Mouse (Mus musculus) naive thymus-derived CD4-positive, alpha-beta T cell, adult 2 months (primary cell): ENCODE measurements around the gene Tmem198.

Source experiments
- DNase-seq: peaks from one replicate; pipeline ENCODE4 v3.0.0-alpha.2; 2011; ENCODE audit warnings: low read depth

The Tmem198 gene

DNA sequence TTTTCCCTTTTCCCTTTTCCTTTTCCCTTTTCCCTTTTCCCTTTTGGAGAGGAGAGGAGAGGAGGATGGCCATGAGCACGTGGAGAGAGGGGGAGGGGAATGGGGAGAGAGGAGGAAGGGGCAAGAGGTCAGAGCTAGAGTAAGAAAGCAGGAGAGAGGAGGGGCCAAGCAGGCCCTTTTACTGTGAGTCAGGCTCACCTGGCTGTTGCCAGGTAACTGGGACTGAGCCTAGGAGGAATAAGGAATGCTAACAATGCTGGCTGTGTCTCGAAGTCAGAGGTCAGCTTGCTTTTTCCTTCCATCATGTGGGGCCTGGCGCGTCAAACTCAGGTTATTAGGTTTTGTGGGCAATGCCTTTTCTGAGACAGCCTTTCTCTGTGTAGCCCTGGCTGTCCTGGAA is 38.7 kb downstream of the Tmem198 start:
- DNase-seq: no peak

DNA sequence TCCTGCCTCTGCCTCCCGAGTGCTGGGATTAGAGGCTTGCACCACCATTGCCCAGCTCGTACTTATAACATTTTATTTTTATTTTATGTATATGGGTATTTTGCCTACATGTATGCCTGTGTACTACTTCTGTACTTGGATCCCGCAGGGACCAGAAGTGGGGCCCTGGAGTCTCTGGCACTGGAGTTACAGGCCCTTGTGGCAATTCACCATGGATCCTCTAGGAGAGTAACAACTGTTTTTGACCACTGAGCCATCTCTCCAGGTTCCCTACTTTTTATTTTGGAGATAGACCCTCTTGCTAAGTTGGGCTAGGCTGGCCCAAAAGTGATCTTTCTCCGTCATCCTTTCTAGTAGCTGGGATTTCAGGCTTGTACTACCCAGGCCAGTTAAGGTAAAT is 39.1 kb downstream of the Tmem198 start:
- DNase-seq: no peak

DNA sequence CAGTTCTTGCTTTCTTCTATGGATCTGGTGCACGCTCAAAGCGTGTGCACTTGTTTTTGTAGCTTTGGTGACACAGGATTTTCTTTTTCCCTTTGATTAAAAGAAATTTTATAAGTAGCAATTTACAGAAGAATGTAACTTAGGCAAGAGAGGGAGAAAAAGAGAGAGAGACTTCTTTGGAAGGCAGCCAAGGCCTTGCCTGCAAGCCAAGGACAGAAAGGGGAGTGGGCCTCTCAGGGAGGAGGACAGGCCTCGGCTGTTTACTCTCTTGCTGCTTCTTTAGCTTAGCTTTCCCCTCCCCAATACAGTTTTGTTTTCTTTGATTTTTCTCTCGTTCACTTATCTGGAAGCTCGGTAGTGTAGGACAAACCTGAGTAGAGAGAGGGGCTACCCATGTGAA is 40.2 kb downstream of the Tmem198 start:
- no peak for DNase-seq

DNA sequence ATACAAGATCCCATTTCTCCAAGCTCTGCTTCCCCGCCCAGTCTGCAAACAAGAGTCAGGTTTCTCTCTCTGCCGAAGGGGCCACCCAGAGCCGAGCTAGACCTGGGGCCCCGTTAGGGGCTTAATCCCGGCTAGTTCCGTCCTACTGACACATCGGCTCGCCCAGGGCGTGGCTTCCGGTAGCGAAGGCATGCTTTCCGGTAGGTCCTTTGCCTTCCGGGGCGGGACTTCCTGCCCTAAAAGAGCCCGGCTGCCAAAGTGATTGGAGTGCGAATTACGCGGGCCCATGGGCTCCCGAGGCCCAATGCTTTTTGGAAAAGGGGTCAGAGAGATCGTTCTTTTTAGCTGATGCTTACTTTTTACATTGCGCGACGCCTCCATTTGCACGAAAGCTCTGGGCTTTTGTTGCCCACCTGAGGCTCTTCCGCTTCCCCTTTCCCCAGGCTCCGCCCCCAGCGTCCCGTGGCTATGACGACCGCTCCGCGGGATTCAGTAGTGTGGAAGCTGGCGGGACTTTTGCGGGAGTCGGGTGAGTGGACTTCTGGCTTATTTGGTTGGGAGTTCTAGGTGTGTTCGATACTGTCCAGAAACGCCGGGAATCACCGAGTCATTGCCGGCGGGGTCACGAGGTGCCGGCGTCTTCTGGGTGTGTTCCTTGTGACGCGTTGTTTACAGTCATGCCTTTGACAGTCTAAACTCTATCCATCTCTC is 42.1 kb downstream of the Tmem198 start, which contains the start of gene Stk11ip:
Gene Stk11ip, plus strand, starts transcription at position 209 of the 711 bp plus-strand sequence.
- DNase-seq: peak; percentile 93

DNA sequence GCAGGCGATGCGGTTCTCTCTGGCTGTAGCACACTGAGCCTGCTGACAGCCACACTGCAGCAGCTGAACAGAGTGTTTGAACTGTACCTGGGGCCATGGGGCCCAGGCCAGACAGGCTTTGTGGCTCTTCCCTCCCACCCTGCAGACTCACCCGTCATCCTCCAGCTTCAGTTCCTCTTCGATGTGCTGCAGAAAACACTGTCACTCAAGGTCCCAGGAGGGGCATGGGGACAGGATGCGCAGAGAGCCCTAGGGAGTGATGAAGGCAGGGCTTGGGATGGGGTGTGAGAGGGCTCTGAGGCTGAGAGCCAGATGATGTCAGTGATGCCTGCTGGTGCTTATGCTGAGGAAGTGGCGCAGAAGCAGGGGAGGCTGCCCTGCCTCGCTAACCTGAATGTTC is 45.3 kb downstream of the Tmem198 start:
- DNase-seq: no peak

DNA sequence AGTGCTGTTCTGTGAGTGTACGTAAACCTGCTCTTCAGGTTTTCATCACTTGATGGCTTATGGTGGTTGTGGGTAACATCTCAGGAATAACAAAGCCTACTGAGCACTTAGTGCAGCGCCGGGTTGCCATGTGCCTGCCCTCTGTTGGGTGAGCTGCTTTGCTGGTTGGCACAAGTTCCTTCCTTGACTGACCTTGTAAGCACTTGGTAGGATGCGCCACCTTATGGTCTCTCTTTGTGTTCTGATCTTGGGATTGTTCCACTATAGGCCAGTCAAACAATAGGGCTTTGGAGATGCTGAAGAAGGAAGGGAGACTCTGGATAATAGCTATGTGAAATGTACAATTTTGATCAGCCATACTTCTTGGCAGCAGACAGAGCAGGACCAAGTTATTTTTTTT is 51.2 kb downstream of the Tmem198 start:
- DNase-seq: no peak

DNA sequence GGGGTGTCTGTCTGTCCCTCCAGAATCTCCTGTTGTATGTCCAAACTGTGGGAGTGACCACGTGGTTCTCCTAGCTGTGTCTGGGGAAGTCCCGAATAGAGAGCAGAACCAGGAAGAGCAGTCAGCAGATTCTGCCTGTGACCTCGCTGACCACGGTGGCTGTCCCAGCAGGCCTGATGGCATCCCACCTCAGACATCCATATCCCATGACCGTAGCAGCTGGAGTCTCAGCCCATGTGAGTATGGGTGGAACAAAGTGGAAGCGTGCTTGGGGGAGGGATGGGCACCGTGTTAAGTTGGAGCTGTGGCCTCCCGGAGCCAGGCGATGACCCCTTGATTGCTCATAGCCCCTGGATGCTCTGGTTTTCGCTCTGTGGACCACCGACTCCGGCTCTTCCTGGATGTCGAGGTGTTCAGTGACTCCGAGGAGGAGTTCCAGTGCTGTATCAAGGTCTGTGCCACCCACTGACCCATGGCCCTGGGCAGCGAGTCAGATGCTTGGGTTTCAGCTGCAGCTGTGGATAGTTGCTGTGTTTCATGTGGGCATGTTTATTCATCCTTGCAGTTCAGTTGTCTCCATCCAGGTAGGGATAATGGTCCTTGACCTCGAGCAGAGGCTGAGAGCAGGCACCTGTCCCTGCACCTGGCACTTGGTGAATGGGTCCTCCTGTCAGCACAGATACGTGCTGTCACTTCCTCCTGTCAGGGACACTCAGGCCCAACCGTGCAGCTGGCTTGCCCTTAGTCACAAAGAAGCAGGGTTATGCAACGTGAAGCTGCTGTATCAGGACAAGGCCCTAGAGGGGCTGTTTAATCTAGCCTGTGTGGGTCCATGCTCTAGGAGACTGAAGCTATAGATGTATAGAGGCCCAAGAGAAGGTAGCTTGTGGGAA is 53.2 kb downstream of the Tmem198 start:
- no peak for DNase-seq

DNA sequence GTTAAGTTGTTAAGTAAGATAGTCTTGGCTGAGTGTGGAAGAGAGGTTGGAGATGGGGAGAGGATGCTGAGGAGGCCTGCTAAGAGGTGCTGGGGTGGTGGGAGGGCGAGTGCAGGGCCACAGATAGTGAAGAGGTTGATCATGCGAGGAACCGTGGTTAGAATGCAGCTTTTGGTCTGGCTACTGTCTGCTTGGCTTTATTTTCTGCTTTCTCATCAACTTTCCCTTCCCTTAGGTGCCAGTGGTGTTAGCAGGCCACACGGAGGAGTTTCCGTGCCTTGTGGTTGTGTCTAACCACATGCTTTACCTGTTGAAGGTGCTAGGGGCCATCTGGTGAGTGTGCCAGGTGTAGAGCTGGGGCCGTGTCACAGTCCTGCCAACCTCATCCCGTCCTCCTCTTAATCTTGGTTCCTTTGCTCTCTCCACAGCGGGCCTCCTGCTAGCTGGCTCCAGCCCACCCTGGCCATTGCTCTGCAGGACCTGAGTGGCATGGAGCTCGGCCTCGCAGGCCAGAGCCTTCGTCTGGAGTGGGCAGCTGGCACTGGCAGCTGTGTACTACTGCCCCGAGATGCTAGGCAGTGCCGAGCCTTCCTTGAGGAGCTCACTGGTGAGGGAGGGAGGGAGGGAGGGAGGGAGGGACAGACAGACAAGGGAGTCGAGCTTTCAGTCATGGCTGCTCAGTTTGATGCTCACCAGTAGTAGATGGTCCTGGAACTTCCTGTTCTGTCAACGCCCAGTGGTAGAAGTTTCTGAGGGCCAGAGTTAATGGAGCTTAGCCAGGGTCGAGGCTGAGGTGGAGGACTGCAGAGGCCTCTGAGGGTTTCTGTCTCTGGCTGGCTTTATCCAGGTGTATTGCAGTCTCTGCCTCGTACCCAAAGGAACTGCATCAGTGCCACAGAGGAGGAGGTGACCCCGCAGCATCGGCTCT is 54.3 kb downstream of the Tmem198 start:
- DNase-seq: no peak
